Mouse (Mus musculus) limb, embryonic 10.5 days (tissue): ENCODE measurements at regions not wholly inside any gene's neighbourhood (a gene's known extent, or its start where the extent isn't known, plus 50 kb on each side); places are given as distances from the start of the nearest gene placed in this dataset.

Experiments
- DNase-seq: peaks from one replicate; pipeline ENCODE4 v3.0.0-alpha.2; 2017; ENCODE audit warnings: low spot score
- H3K27ac ChIP-seq: fragments of 300-500 bp; sonication (generic); 2 replicates; pipeline ENCODE4 v1.5.1; 2016; ENCODE audit warnings: mild to moderate bottlenecking
- H3K27me3 ChIP-seq: fragments of 300-500 bp; sonication (generic); 2 replicates; pipeline ENCODE4 v1.6.1; 2016; ENCODE audit warnings: low read depth, mild to moderate bottlenecking; ENCODE audit not compliant: poor library complexity, severe bottlenecking
- H3K36me3 ChIP-seq: fragments of 300-500 bp; sonication (generic); 2 replicates; pipeline ENCODE4 v1.6.1; 2016; ENCODE audit warnings: mild to moderate bottlenecking, moderate library complexity
- H3K4me1 ChIP-seq: fragments of 300-500 bp; sonication (generic); 2 replicates; pipeline ENCODE4 v1.6.1; 2016
- H3K4me3 ChIP-seq: fragments of 300-500 bp; sonication (generic); 2 replicates; pipeline ENCODE4 v1.5.1; 2016; ENCODE audit warnings: mild to moderate bottlenecking, moderate library complexity
- H3K9me3 ChIP-seq: fragments of 300-500 bp; sonication (generic); replicated peaks from 2 replicates; pipeline ENCODE4 v1.6.1; 2016; ENCODE audit warnings: mild to moderate bottlenecking
- WGBS: fragments of 180-500 bp; shearing (Covaris S2); methylation state at CpG from one replicate; pipeline ENCODE4 v1.1.7; 2016; 5-methylcytosine and 5-hydroxymethylcytosine counted together

DNA sequence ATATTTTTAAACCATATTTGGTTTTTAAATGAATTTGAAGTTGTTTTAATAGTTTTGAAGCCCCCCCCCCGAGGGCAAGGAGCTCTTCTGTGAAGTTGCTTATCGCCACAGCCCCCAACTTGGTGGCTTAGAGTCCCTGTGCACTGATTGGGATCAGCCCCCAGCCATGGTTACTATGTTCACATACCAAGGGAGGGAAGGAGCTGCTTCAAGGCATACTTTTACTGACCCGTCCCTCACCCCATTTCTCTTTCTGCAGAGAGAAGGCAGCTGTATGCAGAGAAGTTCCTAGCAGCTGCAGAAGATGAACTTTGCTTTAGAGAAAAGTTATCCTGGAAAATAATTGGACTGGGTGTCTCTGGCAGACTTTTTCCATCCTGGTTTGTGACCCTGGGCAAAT lies 179.9 kb upstream of the Il12b start:
- Histone ChIP-seq H3K27ac (no peak overlapping the region), H3K27me3 (no peaks in the 10 kb centered on the region), H3K4me1 (no peaks in the 10 kb centered on the region), H3K36me3 (no peaks in the 10 kb centered on the region), H3K4me3 (no peak overlapping the region), H3K9me3 (no peaks in the 10 kb centered on the region)
- WGBS, result 61% methylated on average over 3 of the region's 3 CpGs
- no peak for DNase-seq

DNA sequence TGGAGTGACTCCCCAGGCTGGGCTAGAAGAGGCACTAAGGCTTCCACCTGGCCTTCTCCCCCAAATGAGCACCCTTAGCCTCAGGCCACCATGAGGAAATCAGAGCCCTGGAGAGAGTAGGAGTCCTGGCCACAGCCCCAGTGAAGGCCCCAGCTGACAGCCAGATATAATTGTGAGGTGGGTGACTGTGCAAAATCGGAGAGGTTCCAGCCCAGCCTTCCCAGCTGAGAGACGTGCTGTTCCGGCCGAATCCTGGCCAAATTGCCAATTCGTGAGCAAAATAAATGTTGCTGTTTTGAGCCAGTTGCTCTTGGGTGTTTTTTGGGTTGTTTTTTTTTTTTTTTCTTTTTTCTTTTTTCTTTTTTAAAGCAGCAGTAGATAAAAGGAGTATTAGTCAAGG lies 169.9 kb upstream of the Il12b start:
- WGBS, result 91% methylated on average over 5 of the region's 5 CpGs
- Histone ChIP-seq H3K36me3 (no peaks in the 10 kb centered on the region), H3K4me1 (no peaks in the 10 kb centered on the region), H3K27me3 (no peaks in the 10 kb centered on the region), H3K4me3 (no peak overlapping the region), H3K27ac (no peak overlapping the region), H3K9me3 (no peaks in the 10 kb centered on the region)
- DNase-seq, result no peak

DNA sequence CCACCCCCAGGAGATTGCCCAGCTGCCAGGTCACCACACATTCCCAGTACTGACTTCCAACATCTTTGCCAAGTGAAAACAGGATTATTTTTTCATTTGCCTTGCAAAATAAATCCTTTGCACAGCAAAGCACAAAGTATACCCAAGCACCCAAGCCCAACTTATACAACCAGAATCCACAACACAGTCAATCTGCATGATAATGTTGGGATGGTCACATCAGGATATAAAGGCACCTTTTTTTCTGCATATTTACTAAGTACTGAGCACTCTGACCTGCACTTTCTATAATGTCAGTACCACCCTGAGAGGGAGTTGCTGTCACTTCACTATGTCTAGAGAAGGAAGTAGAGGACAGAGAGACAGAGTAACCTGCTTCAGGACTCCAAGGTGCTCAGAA lies 164.4 kb upstream of the Il12b start:
- Histone ChIP-seq H3K4me1 (no peaks in the 10 kb centered on the region), H3K36me3 (no peaks in the 10 kb centered on the region), H3K4me3 (no peak overlapping the region), H3K27ac (no peak overlapping the region), H3K27me3 (no peaks in the 10 kb centered on the region), H3K9me3 (no peaks in the 10 kb centered on the region)
- DNase-seq, result no peak

DNA sequence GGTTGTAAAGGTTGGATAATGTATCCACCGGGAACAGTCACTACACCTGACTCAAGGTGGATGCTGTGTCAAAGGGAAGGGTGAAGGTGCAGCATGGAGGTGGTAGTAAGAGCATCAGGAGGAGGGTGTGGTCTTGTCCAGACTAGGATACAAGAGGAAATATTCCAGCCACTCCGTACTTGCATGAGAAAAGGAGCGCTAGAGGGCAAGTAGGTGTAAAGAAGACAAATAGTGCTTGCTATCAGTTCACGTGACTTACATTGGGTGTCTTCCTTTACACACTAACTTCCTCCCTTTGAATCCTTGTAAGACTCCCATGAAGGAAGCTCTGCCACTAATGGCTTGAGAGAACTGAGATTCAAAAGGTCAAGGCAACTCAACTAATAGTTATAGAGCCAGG lies 161.8 kb upstream of the Il12b start:
- Histone ChIP-seq H3K9me3 (no peaks in the 10 kb centered on the region), H3K27ac (no peak overlapping the region), H3K4me3 (no peak overlapping the region), H3K36me3 (no peaks in the 10 kb centered on the region), H3K27me3 (no peaks in the 10 kb centered on the region), H3K4me1 (no peaks in the 10 kb centered on the region)
- 94% methylated on average over 4 of the region's 4 CpGs for WGBS
- DNase-seq, result no peak

DNA sequence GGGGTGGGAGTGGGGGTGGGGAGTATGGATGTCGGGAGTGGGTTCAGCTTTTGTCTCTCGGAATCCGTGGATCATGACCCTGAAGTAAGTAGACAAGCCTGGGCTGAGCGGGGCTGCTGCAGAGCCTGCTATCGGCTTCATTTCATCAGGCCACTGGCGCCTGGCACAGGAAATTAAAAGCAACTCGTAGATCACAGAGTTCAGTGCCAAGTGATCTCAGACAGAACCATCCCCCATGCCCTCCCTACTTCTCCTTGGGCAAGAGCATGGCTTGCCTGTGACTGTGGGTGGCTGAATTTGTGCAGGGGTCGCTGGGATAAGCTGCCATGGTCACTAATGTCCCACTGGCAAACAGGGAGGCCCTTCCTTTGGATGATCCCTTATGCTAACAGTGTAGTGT lies 161.3 kb upstream of the Il12b start:
- DNase-seq, result no peak
- no peaks in the 10 kb centered on the region for H3K27me3 ChIP-seq
- H3K9me3 ChIP-seq, result no peaks in the 10 kb centered on the region
- H3K4me3 ChIP-seq, result no peak overlapping the region
- 71% methylated on average over 8 of the region's 8 CpGs for WGBS
- no peaks in the 10 kb centered on the region for H3K36me3 ChIP-seq
- H3K27ac ChIP-seq, result no peak overlapping the region
- no peaks in the 10 kb centered on the region for H3K4me1 ChIP-seq

DNA sequence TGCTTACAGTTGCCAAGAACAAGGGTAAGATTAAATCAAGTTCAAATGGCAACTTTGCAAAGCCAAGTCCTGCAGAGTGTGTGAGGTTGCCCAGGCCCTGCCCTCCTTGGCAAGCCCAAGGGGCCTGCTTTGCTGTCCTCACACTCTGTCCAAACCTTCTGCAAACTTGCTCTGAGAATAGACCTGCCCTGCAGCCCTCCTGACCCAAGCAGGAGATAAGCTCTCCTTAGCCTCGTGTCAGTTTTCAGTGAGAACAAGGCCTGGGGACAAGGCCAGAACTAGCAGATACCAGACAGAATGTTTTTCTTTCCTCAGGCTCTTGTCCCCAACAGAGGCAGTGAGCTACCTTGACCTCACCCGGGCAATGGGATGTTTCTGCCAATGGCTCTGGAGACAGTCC lies 156.7 kb upstream of the Il12b start:
- Histone ChIP-seq H3K27me3 (no peaks in the 10 kb centered on the region), H3K27ac (no peak overlapping the region), H3K4me1 (no peaks in the 10 kb centered on the region), H3K4me3 (no peak overlapping the region), H3K9me3 (no peaks in the 10 kb centered on the region), H3K36me3 (no peaks in the 10 kb centered on the region)
- DNase-seq, result no peak
- WGBS, result 58% methylated on average over 2 of the region's 2 CpGs

DNA sequence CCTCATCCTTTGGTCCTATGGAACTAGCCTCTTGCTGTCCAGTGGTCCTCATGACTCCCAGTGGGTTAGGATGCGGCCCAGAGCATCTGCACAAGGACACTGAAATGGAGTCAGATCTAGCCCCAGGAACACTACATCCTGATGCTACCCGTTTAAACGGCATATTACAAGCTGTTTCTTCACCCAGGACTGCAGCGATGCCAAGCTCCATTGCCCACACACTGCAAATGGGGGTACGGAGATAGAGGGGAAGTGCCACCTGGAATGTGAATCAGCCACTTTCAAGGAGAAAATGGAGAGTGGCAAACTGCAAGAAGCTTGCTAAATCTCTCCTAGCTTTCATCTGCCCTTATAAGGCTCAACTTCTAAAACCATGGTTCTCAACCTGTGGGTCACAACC lies 148.0 kb upstream of the Il12b start:
- no peaks in the 10 kb centered on the region for H3K4me1 ChIP-seq
- H3K27ac ChIP-seq, result no peak overlapping the region
- H3K27me3 ChIP-seq, result no peaks in the 10 kb centered on the region
- no peak for DNase-seq
- H3K9me3 ChIP-seq, result no peaks in the 10 kb centered on the region
- 94% methylated on average over 5 of the region's 5 CpGs for WGBS
- H3K36me3 ChIP-seq, result no peaks in the 10 kb centered on the region
- H3K4me3 ChIP-seq, result no peak overlapping the region

DNA sequence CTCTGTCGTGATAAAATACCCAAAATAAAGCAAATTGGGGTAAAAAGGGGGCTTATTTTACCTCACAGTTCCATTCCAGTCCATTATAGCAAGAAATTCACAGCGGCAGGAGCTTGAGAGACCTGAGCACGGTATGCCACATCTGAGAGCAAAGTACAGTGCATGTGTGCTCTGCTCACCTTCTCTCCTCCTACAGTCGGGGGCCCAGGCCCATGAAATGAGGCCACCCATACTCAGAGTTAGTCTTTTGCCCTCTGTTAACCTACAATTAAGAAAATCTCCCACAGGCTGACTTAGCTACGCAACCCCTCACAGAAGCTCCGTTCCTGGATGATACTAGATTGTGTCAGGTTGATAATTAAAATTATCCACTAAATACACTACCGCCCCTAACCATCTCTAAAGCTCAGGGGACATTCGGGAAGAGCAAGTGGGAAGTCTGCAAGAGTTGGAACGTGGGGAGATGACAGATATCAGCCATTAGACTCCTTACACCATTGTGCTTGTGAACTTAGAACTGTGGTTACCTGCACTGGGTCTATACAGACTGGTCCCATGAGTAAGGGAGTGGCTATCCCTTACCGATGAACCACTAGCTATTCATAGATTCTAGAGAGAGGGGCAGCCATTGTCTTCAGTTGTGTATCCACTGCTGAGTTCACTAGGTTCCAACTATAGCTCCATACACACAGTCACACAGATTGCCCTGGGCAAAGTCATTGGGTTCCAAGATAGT lies 139.3 kb upstream of the Il12b start:
- no peaks in the 10 kb centered on the region for H3K27me3 ChIP-seq
- no peak for DNase-seq
- H3K4me1 ChIP-seq, result no peaks in the 10 kb centered on the region
- no peak overlapping the region for H3K4me3 ChIP-seq
- H3K9me3 ChIP-seq, result no peaks in the 10 kb centered on the region
- 89% methylated on average over 10 of the region's 10 CpGs for WGBS
- H3K27ac ChIP-seq, result no peak overlapping the region
- no peaks in the 10 kb centered on the region for H3K36me3 ChIP-seq

DNA sequence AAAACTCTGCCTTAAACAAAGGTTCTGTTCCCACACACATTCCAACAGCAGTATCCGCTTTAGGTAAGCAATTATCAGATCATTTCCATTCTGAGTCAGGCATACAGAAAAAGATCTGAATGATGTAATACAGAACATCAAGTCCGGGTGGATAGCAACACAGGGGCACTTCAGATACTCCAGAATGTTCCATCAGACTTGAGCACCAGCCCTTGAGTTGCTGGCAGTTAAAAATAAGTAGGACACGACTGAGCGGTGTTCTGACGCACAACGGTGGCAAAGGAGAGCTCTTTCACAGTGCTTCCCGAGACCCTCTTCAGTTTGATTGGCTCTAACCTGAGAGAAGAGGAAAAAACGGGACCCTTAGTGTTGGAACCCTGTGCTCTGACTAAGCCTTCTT lies 138.2 kb upstream of the Il12b start:
- Histone ChIP-seq H3K4me3 (no peak overlapping the region), H3K4me1 (no peaks in the 10 kb centered on the region), H3K27ac (no peak overlapping the region), H3K36me3 (no peaks in the 10 kb centered on the region), H3K27me3 (no peaks in the 10 kb centered on the region), H3K9me3 (no peaks in the 10 kb centered on the region)
- no peak for DNase-seq
- 87% methylated on average over 8 of the region's 8 CpGs for WGBS

DNA sequence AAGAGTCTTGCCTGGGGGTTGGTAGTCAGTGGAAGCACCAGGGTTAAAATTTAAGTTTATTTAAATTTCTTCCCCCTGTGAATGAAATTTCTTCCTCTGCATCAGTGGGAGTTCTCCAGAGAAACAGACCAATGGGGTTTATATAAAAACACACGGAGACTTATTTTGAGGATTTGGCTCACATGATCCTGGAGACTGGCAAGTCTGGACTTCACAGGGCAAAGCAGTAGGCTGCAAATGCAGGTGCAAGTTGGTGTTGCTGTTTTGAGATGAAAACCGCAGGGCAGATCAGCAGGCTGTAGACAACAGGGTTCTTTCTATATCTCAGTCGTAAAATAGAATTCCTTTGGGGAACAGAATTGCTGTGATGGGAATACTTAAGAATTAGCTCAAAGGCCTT lies 137.3 kb upstream of the Il12b start:
- Histone ChIP-seq H3K27me3 (no peaks in the 10 kb centered on the region), H3K9me3 (no peaks in the 10 kb centered on the region), H3K4me3 (no peak overlapping the region), H3K36me3 (no peaks in the 10 kb centered on the region), H3K4me1 (no peaks in the 10 kb centered on the region), H3K27ac (no peak overlapping the region)
- no peak for DNase-seq
- WGBS, result 91% methylated on average over 3 of the region's 3 CpGs

DNA sequence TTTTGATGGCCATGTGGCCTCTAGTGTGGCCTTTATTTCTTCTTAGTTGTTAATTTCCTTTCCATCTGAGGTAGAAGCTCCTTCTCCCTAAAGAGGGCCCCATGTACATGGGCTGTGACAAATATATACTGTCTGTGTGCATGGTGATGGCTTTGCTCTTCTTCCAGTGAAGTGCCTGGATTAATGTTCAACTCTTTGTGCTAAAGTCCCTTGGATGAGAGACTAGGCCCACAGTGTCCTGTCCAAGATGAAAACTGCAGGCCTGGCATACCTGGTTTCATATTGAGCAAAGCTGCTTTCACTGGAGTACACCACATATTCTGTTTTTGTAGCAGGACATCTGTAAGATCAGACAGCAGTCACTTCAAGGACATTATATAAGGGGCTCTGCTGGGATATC lies 127.6 kb upstream of the Il12b start:
- no peak overlapping the region for H3K4me3 ChIP-seq
- H3K27ac ChIP-seq, result no peak overlapping the region
- no peaks in the 10 kb centered on the region for H3K36me3 ChIP-seq
- H3K27me3 ChIP-seq, result no peaks in the 10 kb centered on the region
- no peaks in the 10 kb centered on the region for H3K4me1 ChIP-seq
- no peaks in the 10 kb centered on the region for H3K9me3 ChIP-seq
- no peak for DNase-seq

DNA sequence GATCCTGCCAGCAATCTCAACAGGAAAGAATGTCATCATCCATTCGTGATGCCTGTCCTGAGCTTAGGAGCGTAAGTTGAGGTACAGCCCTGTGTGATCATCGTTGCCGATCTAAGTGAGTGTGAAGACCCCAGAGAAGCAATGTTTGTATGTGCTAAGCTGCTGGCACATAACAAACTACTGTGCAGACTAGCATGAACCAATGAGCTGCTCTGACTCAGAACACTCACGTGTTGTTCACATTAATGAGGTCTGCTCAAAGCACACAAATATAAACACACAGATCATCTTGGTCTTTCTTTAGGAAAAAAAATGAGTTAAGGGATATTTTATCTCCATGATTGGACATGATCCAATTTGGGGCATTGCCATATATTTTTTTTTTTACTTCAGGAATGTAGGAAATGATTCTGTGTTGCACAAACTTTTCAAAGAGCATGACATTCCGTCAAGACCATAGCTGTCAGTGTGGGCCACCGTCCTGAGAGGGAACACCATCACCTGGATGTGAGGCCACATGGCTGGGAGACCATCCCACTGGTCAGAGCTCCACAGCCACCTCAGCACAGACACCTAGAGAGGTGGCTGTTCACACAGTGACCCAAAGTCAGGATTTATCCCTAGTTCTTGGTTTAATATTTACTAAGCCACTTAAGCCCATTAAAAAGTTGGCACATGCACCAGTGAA lies 121.2 kb upstream of the Il12b start:
- WGBS, result 90% methylated on average over 7 of the region's 7 CpGs

DNA sequence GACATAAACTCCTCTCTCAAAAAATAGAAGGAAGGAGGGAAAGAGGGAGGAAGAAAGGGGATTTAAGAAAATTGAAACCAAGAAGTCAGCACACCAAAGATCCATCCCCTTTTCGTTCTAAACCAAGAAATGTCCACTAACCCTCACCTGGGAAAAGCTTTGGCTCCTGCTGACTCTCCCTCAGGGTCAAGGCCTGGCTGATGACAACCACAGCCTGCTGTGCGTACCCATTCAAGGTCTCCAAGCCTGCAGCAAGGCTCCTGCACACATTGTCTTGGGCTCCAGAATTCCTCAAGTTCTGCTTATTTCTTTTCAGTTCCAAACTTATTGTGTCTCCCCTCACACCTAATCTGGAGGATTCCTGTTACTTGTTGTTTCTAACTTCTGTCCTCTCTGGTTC lies 113.9 kb upstream of the Il12b start:
- DNase-seq, result no peak
- H3K9me3 ChIP-seq, result no peaks in the 10 kb centered on the region
- no peaks in the 10 kb centered on the region for H3K27me3 ChIP-seq
- no peaks in the 10 kb centered on the region for H3K4me1 ChIP-seq
- no peaks in the 10 kb centered on the region for H3K36me3 ChIP-seq
- H3K4me3 ChIP-seq, result no peak overlapping the region
- WGBS, result 86% methylated on average over 2 of the region's 2 CpGs
- H3K27ac ChIP-seq, result no peak overlapping the region

More for the DNA sequence above, 121.2 kb upstream of the Il12b start:
- Histone ChIP-seq H3K27me3 (no peaks in the 10 kb centered on the region), H3K4me1 (no peaks in the 10 kb centered on the region), H3K27ac (no peak overlapping the region), H3K9me3 (no peaks in the 10 kb centered on the region), H3K4me3 (no peak overlapping the region), H3K36me3 (no peaks in the 10 kb centered on the region)
- no peak for DNase-seq

DNA sequence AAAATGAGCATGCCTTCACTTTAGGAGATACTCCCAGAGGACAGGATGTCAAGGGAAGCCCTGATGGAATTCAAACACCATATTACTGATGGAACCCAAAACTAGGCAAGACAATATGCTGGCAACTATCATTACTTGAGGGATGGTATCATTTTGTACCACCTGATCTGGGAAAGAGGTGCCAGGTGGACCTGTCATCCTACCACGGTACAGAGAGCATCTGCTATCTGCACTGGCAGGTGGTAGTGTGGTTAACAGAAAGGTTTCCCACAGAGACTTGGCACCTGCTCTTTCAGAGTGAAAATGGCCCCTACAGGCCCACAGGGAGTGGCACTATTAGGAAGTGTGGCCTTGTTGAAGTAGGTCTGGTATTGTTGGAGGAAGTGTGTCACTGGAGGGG lies 111.0 kb upstream of the Il12b start:
- Histone ChIP-seq H3K27ac (no peak overlapping the region), H3K4me3 (no peak overlapping the region), H3K36me3 (no peaks in the 10 kb centered on the region), H3K4me1 (no peaks in the 10 kb centered on the region), H3K9me3 (no peaks in the 10 kb centered on the region), H3K27me3 (no peaks in the 10 kb centered on the region)
- no peak for DNase-seq
- WGBS, result 82% methylated on average over 1 of the region's 1 CpGs
